Mouse (Mus musculus): ENCODE measurements around the gene Castor1. TPM values are rescaled to one million over a fixed set of nuclear protein-coding genes. Genes with fewer than 3 reads are reported as not detected.
A peak's percentile ranks its signal among the peaks of the same experiment; 100 is the strongest.

Castor1 gene
- total and polyA plus RNA-seq, 3 experiments, result 4.7 to 23.7 (median 13.0) TPM

DNA sequence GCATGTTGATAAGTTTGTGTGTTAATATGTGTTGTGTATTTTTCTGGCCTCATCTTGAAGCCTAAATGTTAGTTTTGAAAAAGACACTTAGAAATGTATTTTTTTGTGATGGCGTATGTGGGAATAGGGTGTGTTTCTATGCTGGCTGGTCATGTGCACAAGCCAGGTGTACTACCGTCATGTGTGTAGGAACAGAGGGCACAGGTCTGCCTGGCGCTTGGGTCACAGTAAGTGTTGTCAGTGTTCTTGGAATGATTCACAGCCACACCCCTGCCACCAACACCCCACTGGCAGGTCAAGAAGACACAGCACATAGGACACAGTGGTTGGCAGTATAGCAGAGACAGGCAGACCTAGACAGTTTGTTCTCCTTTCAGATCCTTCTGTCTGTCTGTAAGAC is 31.1 kb downstream of the Castor1 start:
- Histone ChIP-seq H3K4me3 (replicated peaks in 1 of 3; ENCODE audit: low read depth in 2 of 3, low read length in 2 of 3, poor library complexity in 1 of 3) (no peak overlapping the region), H3K27ac (ENCODE audit: insufficient read depth, low read depth) (no peak overlapping the region), H3K4me1 (ENCODE audit: control insufficient read depth in 1 of 2, insufficient read depth in 2 of 2) (peaks cover 10 to 39% of the 10 kb centered on the region in 2 experiments), H3K9me3 (replicated peaks; ENCODE audit: low read length) (peaks cover 3% of the 10 kb centered on the region), H3K9ac (ENCODE audit: insufficient read depth, low read depth) (no peak overlapping the region), H3K27me3 (replicated peaks) (no peaks in the 10 kb centered on the region), H3K79me2 (replicated peaks; ENCODE audit: control insufficient read depth, extremely low read depth, insufficient read depth, poor library complexity, severe bottlenecking) (no peaks in the 10 kb centered on the region), H3K4me2 (ENCODE audit: insufficient read depth, low read depth, poor library complexity, severe bottlenecking) (no peak overlapping the region), H3K36me3 (replicated peaks in 1 of 2; ENCODE audit: control insufficient read depth in 1 of 2, insufficient read depth in 1 of 2, low read length in 1 of 2) (no peaks in the 10 kb centered on the region)
- dilution Hi-C loops (cut with MboI; ENCODE audit: extremely low pct_ligation_motif_present, extremely low pct_unique_long_range_greater_than_20kb, low sequenced_read_pairs), result no loop called here
- TF ChIP-seq E2F4 (IDR thresholded peaks at IDR 0.05; ENCODE audit: insufficient replicate concordance, low read depth, low read length) (no peak), BHLHE40 (IDR thresholded peaks at IDR 0.05; ENCODE audit: low read depth, low read length) (peak; percentile 60)
- in situ Hi-C loops (cut with MboI; ENCODE audit: low pct_ligation_motif_present, low pct_unique_long_range_greater_than_20kb, low sequenced_read_pairs), result no loop called here
- no peak for DNase-seq (ENCODE audit: extremely low read depth)

DNA sequence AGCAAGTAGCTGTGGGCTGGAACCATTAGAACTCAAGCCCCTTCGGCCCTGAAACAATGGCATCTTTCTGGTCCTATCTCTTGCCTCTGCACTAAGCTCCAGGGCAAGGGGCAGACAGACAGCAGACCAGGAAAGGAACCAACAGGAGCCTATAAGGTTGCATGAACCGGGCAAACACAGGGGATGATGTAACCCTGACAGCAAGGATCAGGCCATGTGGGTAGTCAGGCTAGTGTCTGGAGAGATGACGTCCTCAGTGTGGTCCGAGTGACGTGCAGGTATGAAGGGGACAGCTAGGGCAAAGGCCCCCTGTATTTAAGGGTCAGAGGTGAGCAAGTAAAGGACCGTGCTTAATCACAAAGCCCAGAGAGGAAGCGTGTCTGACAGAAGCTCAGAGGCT is 32.3 kb downstream of the Castor1 start:
- TF ChIP-seq BHLHE40 (IDR thresholded peaks at IDR 0.05; ENCODE audit: low read depth, low read length) (no peak), ETS1 (conservative IDR thresholded peaks at IDR 0.05; ENCODE audit: low read depth, low read length) (no peak), JUN (IDR thresholded peaks at IDR 0.05; ENCODE audit: insufficient read depth, low read depth, low read length) (no peak), MEF2A (IDR thresholded peaks at IDR 0.05; ENCODE audit: borderline replicate concordance, low read depth, low read length) (no peak), EP300 (IDR thresholded peaks at IDR 0.05; ENCODE audit: low read length) (no peak), MAFK (IDR thresholded peaks at IDR 0.05; ENCODE audit: insufficient replicate concordance, low read length) (no peak), SIN3A (IDR thresholded peaks at IDR 0.05; ENCODE audit: low read length) (no peak), TCF12 (IDR thresholded peaks at IDR 0.05; ENCODE audit: low read depth, low read length) (no peak), JUND (conservative IDR thresholded peaks at IDR 0.05; ENCODE audit: low read depth, low read length) (no peak), MXI1 (IDR thresholded peaks at IDR 0.05; ENCODE audit: low read depth, low read length) (no peak), MAX (IDR thresholded peaks at IDR 0.05; ENCODE audit: low read length) (no peak)
- in situ Hi-C loops (cut with MboI; ENCODE audit: low pct_ligation_motif_present, low pct_unique_long_range_greater_than_20kb, low sequenced_read_pairs), result loop anchor here (25.0 kb wide), 1 partner anchor 587 kb away; the partner anchor contains the start of gene Nf2
- no peak overlapping the region for H3K27ac ChIP-seq (ENCODE audit: insufficient read depth, low read depth)

DNA sequence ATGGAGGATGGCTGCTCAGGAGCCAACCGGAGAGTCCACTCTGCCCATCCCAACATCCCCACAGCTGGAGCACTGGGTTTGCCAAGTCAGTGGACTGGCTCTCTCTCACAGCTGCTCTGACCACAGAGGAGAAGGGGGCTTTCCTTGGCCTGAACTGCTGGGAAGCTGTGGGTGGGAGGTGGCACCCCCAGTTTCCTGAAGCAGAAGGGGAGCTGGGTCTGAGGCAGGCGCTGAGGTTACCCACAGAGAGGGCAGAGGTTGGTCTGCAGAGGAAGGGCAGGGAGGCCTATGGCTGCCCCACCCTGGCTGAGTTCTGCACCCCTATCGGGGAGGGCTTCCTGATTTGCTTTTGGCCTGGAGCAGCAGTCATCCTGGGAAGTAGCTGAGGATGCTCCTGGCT is 33.4 kb downstream of the Castor1 start:
- Histone ChIP-seq H3K9me3 (replicated peaks; ENCODE audit: low read length) (peaks cover 3% of the 10 kb centered on the region), H3K4me3 (replicated peaks in 1 of 3; ENCODE audit: low read depth in 2 of 3, low read length in 2 of 3, poor library complexity in 1 of 3) (no peak overlapping the region), H3K79me2 (replicated peaks; ENCODE audit: control insufficient read depth, extremely low read depth, insufficient read depth, poor library complexity, severe bottlenecking) (no peaks in the 10 kb centered on the region), H3K27me3 (replicated peaks) (no peaks in the 10 kb centered on the region), H3K36me3 (replicated peaks in 1 of 2; ENCODE audit: control insufficient read depth in 1 of 2, insufficient read depth in 1 of 2, low read length in 1 of 2) (no peaks in the 10 kb centered on the region), H3K4me2 (ENCODE audit: insufficient read depth, low read depth, poor library complexity, severe bottlenecking) (no peak overlapping the region), H3K9ac (ENCODE audit: insufficient read depth, low read depth) (no peak overlapping the region), H3K27ac (ENCODE audit: insufficient read depth, low read depth) (no peak overlapping the region), H3K4me1 (ENCODE audit: control insufficient read depth in 1 of 2, insufficient read depth in 2 of 2) (peaks cover 10 to 39% of the 10 kb centered on the region in 2 experiments)
- DNase-seq (ENCODE audit: extremely low read depth), result no peak
- dilution Hi-C loops (cut with MboI; ENCODE audit: extremely low pct_ligation_motif_present, extremely low pct_unique_long_range_greater_than_20kb, low sequenced_read_pairs), result no loop called here
- in situ Hi-C loops (cut with MboI; ENCODE audit: low pct_ligation_motif_present, low pct_unique_long_range_greater_than_20kb, low sequenced_read_pairs), result loop anchor here (25.0 kb wide), 1 partner anchor 586 kb away; the partner anchor contains the start of gene Nf2
- TF ChIP-seq JUND (conservative IDR thresholded peaks at IDR 0.05; ENCODE audit: low read depth, low read length), result no peak
- no peak for TF ChIP-seq CHD2 (IDR thresholded peaks at IDR 0.05; ENCODE audit: low read length)
- no peak for TF ChIP-seq SIN3A (IDR thresholded peaks at IDR 0.05; ENCODE audit: low read length)

More for the DNA sequence above, 32.3 kb downstream of the Castor1 start:
- Histone ChIP-seq H3K4me2 (ENCODE audit: insufficient read depth, low read depth, poor library complexity, severe bottlenecking) (no peak overlapping the region), H3K79me2 (replicated peaks; ENCODE audit: control insufficient read depth, extremely low read depth, insufficient read depth, poor library complexity, severe bottlenecking) (no peaks in the 10 kb centered on the region), H3K4me1 (ENCODE audit: control insufficient read depth in 1 of 2, insufficient read depth in 2 of 2) (peaks cover 10 to 39% of the 10 kb centered on the region in 2 experiments), H3K9me3 (replicated peaks; ENCODE audit: low read length) (peaks cover 3% of the 10 kb centered on the region), H3K9ac (ENCODE audit: insufficient read depth, low read depth) (no peak overlapping the region), H3K36me3 (replicated peaks in 1 of 2; ENCODE audit: control insufficient read depth in 1 of 2, insufficient read depth in 1 of 2, low read length in 1 of 2) (no peaks in the 10 kb centered on the region), H3K27me3 (replicated peaks) (no peaks in the 10 kb centered on the region), H3K4me3 (replicated peaks in 1 of 3; ENCODE audit: low read depth in 2 of 3, low read length in 2 of 3, poor library complexity in 1 of 3) (no peak overlapping the region)
- DNase-seq (ENCODE audit: extremely low read depth), result no peak
- dilution Hi-C loops (cut with MboI; ENCODE audit: extremely low pct_ligation_motif_present, extremely low pct_unique_long_range_greater_than_20kb, low sequenced_read_pairs), result no loop called here
